Mouse (Mus musculus): ENCODE results near the gene Atp5c1. TPM values are rescaled to one million over a fixed set of nuclear protein-coding genes. Genes with fewer than 3 reads are reported as not detected.

Gene Atp5c1
- total and polyA plus RNA-seq, 2 experiments from 2014 or later = 1,755 to 2,592 TPM

- no peaks in the 10 kb centered on the region for H3K36me3 ChIP-seq (replicated peaks; ENCODE audit: control insufficient read depth, insufficient read depth, low read length)
- WGBS = 35% methylated on average over 7 of the region's 7 CpGs
Observed at GRCm38 (mm10) chr2:10010263-10010909, 69.9 kb downstream of the Atp5c1 start.

GRCm38 (mm10) chr2:10009671-10010254 lies 70.5 kb downstream of the Atp5c1 start:
- no peaks in the 10 kb centered on the region for H3K9me3 ChIP-seq (replicated peaks; ENCODE audit: control insufficient read depth, low read length)
- no peak overlapping the region for H3K9ac ChIP-seq (replicated peaks; ENCODE audit: low read depth, low read length)
- H3K27ac ChIP-seq (ENCODE audit: low read depth) = no peak overlapping the region
- ATAC-seq (ENCODE audit: insufficient read depth, low read depth) (no peak), DNase-seq (ENCODE audit: low spot score) (no peak)
- TF ChIP-seq EP300 (IDR thresholded peaks at IDR 0.05; ENCODE audit: low read depth) = no peak
- TF ChIP-seq CTCF (IDR thresholded peaks at IDR 0.05; ENCODE audit: low read depth) = no peak
- H3K36me3 ChIP-seq (replicated peaks; ENCODE audit: control insufficient read depth, insufficient read depth, low read length) = no peaks in the 10 kb centered on the region
- no peaks in the 10 kb centered on the region for H3K27me3 ChIP-seq (ENCODE audit: control insufficient read depth, insufficient read depth, low read length)
- H3K4me1 ChIP-seq (ENCODE audit: control insufficient read depth, insufficient read depth) = peaks cover 16% of the 10 kb centered on the region
- H3K4me2 ChIP-seq (ENCODE audit: low read depth, low read length) = no peak overlapping the region
- WGBS = 80% methylated on average over 13 of the region's 13 CpGs
- no peak overlapping the region for H3K4me3 ChIP-seq (ENCODE audit: low read depth, low read length)

More at GRCm38 (mm10) chr2:10010263-10010909, 69.9 kb downstream of the Atp5c1 start:
- Histone ChIP-seq H3K27ac (ENCODE audit: low read depth) (no peak overlapping the region), H3K4me2 (ENCODE audit: low read depth, low read length) (no peak overlapping the region), H3K9ac (replicated peaks; ENCODE audit: low read depth, low read length) (no peak overlapping the region), H3K27me3 (ENCODE audit: control insufficient read depth, insufficient read depth, low read length) (no peaks in the 10 kb centered on the region), H3K4me3 (ENCODE audit: low read depth, low read length) (no peak overlapping the region), H3K9me3 (replicated peaks; ENCODE audit: control insufficient read depth, low read length) (no peaks in the 10 kb centered on the region), H3K4me1 (ENCODE audit: control insufficient read depth, insufficient read depth) (peaks cover 10% of the 10 kb centered on the region)
- no peak for ATAC-seq (ENCODE audit: insufficient read depth, low read depth)
- peak; percentile 71 for DNase-seq (ENCODE audit: low spot score)
- TF ChIP-seq EP300 (IDR thresholded peaks at IDR 0.05; ENCODE audit: low read depth) = no peak
- peak; percentile 94 for TF ChIP-seq CTCF (IDR thresholded peaks at IDR 0.05; ENCODE audit: low read depth)

- 75% methylated on average over 4 of the region's 4 CpGs for WGBS
Observed at GRCm38 (mm10) chr2:10008593-10008992, 71.7 kb downstream of the Atp5c1 start.

More at GRCm38 (mm10) chr2:10008593-10008992, 71.7 kb downstream of the Atp5c1 start:
- no peak for TF ChIP-seq EP300 (IDR thresholded peaks at IDR 0.05; ENCODE audit: low read depth)
- no peak for TF ChIP-seq CTCF (IDR thresholded peaks at IDR 0.05; ENCODE audit: low read depth)
- Histone ChIP-seq H3K9me3 (replicated peaks; ENCODE audit: control insufficient read depth, low read length) (no peaks in the 10 kb centered on the region), H3K36me3 (replicated peaks; ENCODE audit: control insufficient read depth, insufficient read depth, low read length) (no peaks in the 10 kb centered on the region), H3K9ac (replicated peaks; ENCODE audit: low read depth, low read length) (no peak overlapping the region), H3K4me1 (ENCODE audit: control insufficient read depth, insufficient read depth) (peaks cover 21% of the 10 kb centered on the region), H3K27me3 (ENCODE audit: control insufficient read depth, insufficient read depth, low read length) (no peaks in the 10 kb centered on the region), H3K27ac (ENCODE audit: low read depth) (no peak overlapping the region), H3K4me3 (ENCODE audit: low read depth, low read length) (no peak overlapping the region), H3K4me2 (ENCODE audit: low read depth, low read length) (no peak overlapping the region)
- no peak for ATAC-seq (ENCODE audit: insufficient read depth, low read depth)
- DNase-seq (ENCODE audit: low spot score) = no peak

Other genes starting within 250 kb of the Atp5c1 start
- gene 4930412O13Rik, start 199.3 kb downstream of the Atp5c1 start, total RNA-seq (2014; rRNA removed; ENCODE audit: low replicate concordance) = not detected in 2 replicates
- not detected in 2 replicates for gene 4930412O13Rik, start 199.3 kb downstream of the Atp5c1 start, polyA plus RNA-seq (2015; fragmentation: Nextera tagmentation; extraction: Ambion mirVana)
- not detected in 2 replicates for gene 9230102O04Rik, start 191.0 kb downstream of the Atp5c1 start, total RNA-seq (2014; rRNA removed; ENCODE audit: low replicate concordance)
- not detected in 2 replicates for gene 9230102O04Rik, start 191.0 kb downstream of the Atp5c1 start, polyA plus RNA-seq (2015; fragmentation: Nextera tagmentation; extraction: Ambion mirVana)
- gene Gata3, start 190.5 kb downstream of the Atp5c1 start, total RNA-seq (2014; rRNA removed; ENCODE audit: low replicate concordance) = 0.89 TPM in 1 of 2 replicates, not detected in the other
- 0.83 and 0.93 TPM in 2 replicates for gene Gata3, start 190.5 kb downstream of the Atp5c1 start, polyA plus RNA-seq (2015; fragmentation: Nextera tagmentation; extraction: Ambion mirVana)
- 2.2 and 3.0 TPM in 2 replicates for gene Taf3, start 31.9 kb downstream of the Atp5c1 start, total RNA-seq (2014; rRNA removed; ENCODE audit: low replicate concordance)
- 6.3 and 6.6 TPM in 2 replicates for gene Taf3, start 31.9 kb downstream of the Atp5c1 start, polyA plus RNA-seq (2015; fragmentation: Nextera tagmentation; extraction: Ambion mirVana)
- 0.19 and 9.7 TPM in 2 replicates for gene Kin, start 83 bp upstream of the Atp5c1 start, total RNA-seq (2014; rRNA removed; ENCODE audit: low replicate concordance)
- 18.9 and 20.7 TPM in 2 replicates for gene Kin, start 83 bp upstream of the Atp5c1 start, polyA plus RNA-seq (2015; fragmentation: Nextera tagmentation; extraction: Ambion mirVana)
- gene Itih2, start 50.9 kb upstream of the Atp5c1 start, total RNA-seq (2014; rRNA removed; ENCODE audit: low replicate concordance) = 0.85 and 1.1 TPM in 2 replicates
- 0.32 and 0.42 TPM in 2 replicates for gene Itih2, start 50.9 kb upstream of the Atp5c1 start, polyA plus RNA-seq (2015; fragmentation: Nextera tagmentation; extraction: Ambion mirVana)
- 11.3 and 42.9 TPM in 2 replicates for gene Itih5, start 73.1 kb upstream of the Atp5c1 start, total RNA-seq (2014; rRNA removed; ENCODE audit: low replicate concordance)
- gene Itih5, start 73.1 kb upstream of the Atp5c1 start, polyA plus RNA-seq (2015; fragmentation: Nextera tagmentation; extraction: Ambion mirVana) = 7.3 and 7.4 TPM in 2 replicates